Mouse (Mus musculus) 3T3-L1 (cell line): ENCODE data around the gene Six3.

Experiments used
- DNase-seq: peaks from one replicate; pipeline ENCODE4 v3.0.0-alpha.2; 2015; ENCODE audit warnings: low read depth, low spot score

Six3 gene

GRCm38 (mm10) chr17:85613266-85613860 is at the start of gene Six3:
Gene Six3 (plus strand): TSS chr17:85613608.
- DNase-seq: no peak

GRCm38 (mm10) chr17:85564107-85564506 is 49.3 kb upstream of the Six3 start:
- DNase-seq: no peak

GRCm38 (mm10) chr17:85574023-85574422 is 39.4 kb upstream of the Six3 start:
- DNase-seq: no peak

- DNase-seq: no peak
Measured at GRCm38 (mm10) chr17:85578290-85578689, 35.1 kb upstream of the Six3 start.

GRCm38 (mm10) chr17:85579350-85579749 is 34.1 kb upstream of the Six3 start:
- DNase-seq: no peak

- no peak for DNase-seq
Measured at GRCm38 (mm10) chr17:85580221-85580620, 33.2 kb upstream of the Six3 start.

- no peak for DNase-seq
Measured at GRCm38 (mm10) chr17:85584170-85584569, 29.2 kb upstream of the Six3 start.

GRCm38 (mm10) chr17:85584573-85584972 is 28.8 kb upstream of the Six3 start:
- DNase-seq: no peak

- DNase-seq: no peak
Measured at GRCm38 (mm10) chr17:85585779-85586178, 27.6 kb upstream of the Six3 start.

GRCm38 (mm10) chr17:85591976-85592375 is 21.4 kb upstream of the Six3 start:
- DNase-seq: no peak

- no peak for DNase-seq
Measured at GRCm38 (mm10) chr17:85595853-85596252, 17.6 kb upstream of the Six3 start.

GRCm38 (mm10) chr17:85596341-85596890 is 17.0 kb upstream of the Six3 start:
- peak; percentile 67 for DNase-seq

GRCm38 (mm10) chr17:85599520-85599919 is 13.9 kb upstream of the Six3 start:
- peak; percentile 9 for DNase-seq

- no peak for DNase-seq
Measured at GRCm38 (mm10) chr17:85606463-85606862, 6.9 kb upstream of the Six3 start.

GRCm38 (mm10) chr17:85607556-85608365 is 5.6 kb upstream of the Six3 start:
- no peak for DNase-seq

- DNase-seq: no peak
Measured at GRCm38 (mm10) chr17:85608366-85609093, 4.9 kb upstream of the Six3 start.

- no peak for DNase-seq
Measured at GRCm38 (mm10) chr17:85609094-85609425, 4.3 kb upstream of the Six3 start.

- DNase-seq: no peak
Measured at GRCm38 (mm10) chr17:85609621-85610392, 3.6 kb upstream of the Six3 start.

- DNase-seq: no peak
Measured at GRCm38 (mm10) chr17:85610393-85611115, 2.9 kb upstream of the Six3 start.

GRCm38 (mm10) chr17:85611521-85612515 is 1.6 kb upstream of the Six3 start:
- no peak for DNase-seq
